Mouse (Mus musculus) stomach, postnatal 0 days (tissue): ENCODE results near the gene Farp1.

Experiments used
- CTCF ChIP-seq: IDR thresholded peaks from 2 replicates; pipeline ENCODE4 v1.5.1; 2016; ENCODE audit warnings: antibody characterized with exemption, low read depth, mild to moderate bottlenecking, moderate library complexity
- EP300 ChIP-seq: optimal IDR thresholded peaks from 2 replicates; pipeline ENCODE3; 2016; ENCODE audit warnings: antibody characterized with exemption

- TF ChIP-seq CTCF (no peak), EP300 (no peak)
These were observed 270.5 kb downstream of the Farp1 start for GRCm38 (mm10) chr14:121305316-121306064.
